Mouse (Mus musculus): Measurements from ENCODE around the gene Disc1. TPM values are rescaled to one million over a fixed set of nuclear protein-coding genes. Genes with fewer than 3 reads are reported as not detected.

Gene Disc1
- polyA plus RNA-seq, 1 experiment from 2014 or later = 0.30 TPM

DNA sequence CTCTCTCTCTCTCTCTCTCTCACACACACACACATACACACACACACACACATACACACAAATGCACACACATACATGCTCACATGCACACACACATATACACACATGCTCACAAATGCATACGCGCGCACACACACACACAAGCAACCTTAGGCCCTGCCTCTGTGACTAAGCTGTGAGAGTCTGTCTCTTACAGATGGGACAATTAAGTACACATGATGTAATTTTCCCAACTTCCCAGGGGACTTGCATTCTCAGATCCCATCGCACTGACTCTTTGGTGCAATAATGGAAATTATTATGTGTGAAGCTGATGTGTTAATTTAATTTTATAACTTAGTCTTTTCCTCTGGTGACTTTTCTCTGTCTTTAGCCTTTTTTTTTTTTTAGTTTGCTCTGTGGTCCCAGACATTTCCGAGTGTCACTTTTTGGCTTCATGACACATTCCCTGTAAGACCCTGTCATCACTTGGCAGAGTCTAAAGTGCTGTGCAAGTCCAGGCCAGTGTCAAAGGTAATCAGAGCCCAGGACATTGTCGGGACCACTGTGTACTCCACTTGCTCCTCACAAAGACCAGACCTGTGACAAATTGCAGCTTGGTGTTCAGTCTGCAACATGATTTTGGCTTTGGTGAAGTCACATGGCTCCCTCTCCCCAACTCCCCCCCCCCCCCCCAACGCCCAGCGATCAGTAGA lies 205.0 kb downstream of the Disc1 start:
- no peaks in the 10 kb centered on the region for H3K36me3 ChIP-seq (ENCODE audit: control insufficient read depth, insufficient read depth, low read length)
- H3K27me3 ChIP-seq (replicated peaks; ENCODE audit: control insufficient read depth, insufficient read depth, low read length) = no peaks in the 10 kb centered on the region
- ATAC-seq = no peak
- no peaks in the 10 kb centered on the region for H3K9me3 ChIP-seq (replicated peaks; ENCODE audit: control insufficient read depth, low read length)
- no peak overlapping the region for H3K4me2 ChIP-seq (ENCODE audit: low read length)
- no peak overlapping the region for H3K4me3 ChIP-seq (ENCODE audit: low read depth, low read length)
- peaks cover 8% of the 10 kb centered on the region for H3K4me1 ChIP-seq (ENCODE audit: control insufficient read depth, insufficient read depth, low read length)
- H3K9ac ChIP-seq (ENCODE audit: low read length) = no peak overlapping the region
- DNase-seq (ENCODE audit: low spot score) = no peak
- WGBS = 85% methylated on average over 8 of the region's 8 CpGs
- no peak overlapping the region for H3K27ac ChIP-seq (ENCODE audit: low read depth, low read length)

DNA sequence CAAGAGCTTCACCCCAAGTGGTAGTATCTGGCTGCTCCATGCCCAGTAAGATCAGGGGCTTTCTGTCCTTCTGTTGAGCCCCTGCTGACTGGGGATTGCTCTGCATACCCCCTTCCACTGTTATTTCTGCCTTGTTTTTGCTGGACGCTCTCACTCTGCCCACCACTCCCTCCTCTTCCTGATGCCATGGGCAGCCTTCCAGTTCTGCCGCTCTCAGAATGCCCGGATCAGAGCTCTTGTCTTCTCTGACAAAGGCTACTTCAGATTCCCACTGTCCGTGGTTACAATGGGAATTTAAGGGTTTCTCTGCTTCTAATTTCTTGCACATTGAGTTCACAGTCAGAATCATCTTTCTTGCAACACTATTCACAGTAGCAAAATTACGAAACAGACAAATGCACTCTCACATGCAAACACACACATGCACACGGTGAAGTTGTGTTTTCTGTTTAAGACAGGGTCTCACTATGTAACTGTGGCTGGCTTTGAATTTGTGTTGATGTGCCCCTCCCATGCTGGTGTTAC lies 214.2 kb downstream of the Disc1 start:
- Histone ChIP-seq H3K4me2 (ENCODE audit: low read length) (no peak overlapping the region), H3K9me3 (replicated peaks; ENCODE audit: control insufficient read depth, low read length) (no peaks in the 10 kb centered on the region), H3K4me1 (ENCODE audit: control insufficient read depth, insufficient read depth, low read length) (peaks cover 11% of the 10 kb centered on the region), H3K27me3 (replicated peaks; ENCODE audit: control insufficient read depth, insufficient read depth, low read length) (no peaks in the 10 kb centered on the region), H3K27ac (ENCODE audit: low read depth, low read length) (no peak overlapping the region), H3K36me3 (ENCODE audit: control insufficient read depth, insufficient read depth, low read length) (no peaks in the 10 kb centered on the region), H3K4me3 (ENCODE audit: low read depth, low read length) (no peak overlapping the region), H3K9ac (ENCODE audit: low read length) (no peak overlapping the region)
- DNase-seq (ENCODE audit: low spot score) (peak; percentile 62), ATAC-seq (0 out of 2 replicates have a peak, but pooled peaks have one; percentile 42)
- WGBS = 33% methylated on average over 6 of the region's 6 CpGs

DNA sequence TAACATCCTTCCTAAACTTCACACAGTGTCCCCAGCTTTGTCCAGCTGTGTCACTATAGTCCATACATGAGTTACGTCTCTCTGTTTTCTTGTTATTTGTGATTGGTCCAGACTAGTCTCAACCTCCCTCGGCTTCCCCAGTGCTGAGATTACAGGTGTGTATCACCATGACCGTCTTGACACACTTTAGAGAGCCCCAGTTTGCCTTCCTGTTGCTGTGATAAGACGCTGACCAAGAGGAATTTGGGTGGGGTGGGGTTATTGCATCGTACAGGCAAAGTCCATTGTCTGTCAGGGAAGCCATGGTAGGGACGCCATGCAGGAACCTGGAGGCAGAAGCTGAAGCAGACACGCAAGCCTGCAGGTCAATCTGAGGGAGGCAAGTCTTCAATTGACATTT lies 216.3 kb downstream of the Disc1 start:
- ATAC-seq (no peak), DNase-seq (ENCODE audit: low spot score) (no peak)
- WGBS = 87% methylated on average over 7 of the region's 7 CpGs
- no peaks in the 10 kb centered on the region for H3K36me3 ChIP-seq (ENCODE audit: control insufficient read depth, insufficient read depth, low read length)
- H3K27ac ChIP-seq (ENCODE audit: low read depth, low read length) = no peak overlapping the region
- peaks cover 11% of the 10 kb centered on the region for H3K4me1 ChIP-seq (ENCODE audit: control insufficient read depth, insufficient read depth, low read length)
- no peak overlapping the region for H3K4me3 ChIP-seq (ENCODE audit: low read depth, low read length)
- no peak overlapping the region for H3K4me2 ChIP-seq (ENCODE audit: low read length)
- no peaks in the 10 kb centered on the region for H3K9me3 ChIP-seq (replicated peaks; ENCODE audit: control insufficient read depth, low read length)
- no peak overlapping the region for H3K9ac ChIP-seq (ENCODE audit: low read length)
- no peaks in the 10 kb centered on the region for H3K27me3 ChIP-seq (replicated peaks; ENCODE audit: control insufficient read depth, insufficient read depth, low read length)

DNA sequence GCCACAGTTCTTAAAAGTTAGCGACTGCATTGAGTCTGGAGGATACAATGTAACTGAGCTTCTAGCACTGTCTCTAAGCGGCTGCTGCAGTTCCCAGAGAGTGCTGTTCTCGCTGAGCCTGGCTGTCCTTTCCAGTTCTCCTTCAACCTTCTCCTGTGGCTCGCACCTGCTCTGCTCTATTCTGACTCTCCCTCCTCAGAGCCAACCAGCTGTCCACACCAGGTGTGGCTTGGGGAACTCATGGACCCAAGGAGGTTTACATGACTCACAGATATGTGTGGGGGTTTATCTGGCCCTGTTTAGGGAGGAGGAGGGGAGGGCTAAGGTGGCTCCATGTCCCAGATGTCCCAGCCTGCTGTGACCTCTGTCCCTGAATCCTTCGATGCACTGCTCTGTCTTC lies 217.4 kb downstream of the Disc1 start:
- H3K27ac ChIP-seq (ENCODE audit: low read depth, low read length) = no peak overlapping the region
- H3K4me1 ChIP-seq (ENCODE audit: control insufficient read depth, insufficient read depth, low read length) = peaks cover 11% of the 10 kb centered on the region
- DNase-seq (ENCODE audit: low spot score) (no peak), ATAC-seq (no peak)
- H3K9ac ChIP-seq (ENCODE audit: low read length) = no peak overlapping the region
- no peaks in the 10 kb centered on the region for H3K36me3 ChIP-seq (ENCODE audit: control insufficient read depth, insufficient read depth, low read length)
- no peaks in the 10 kb centered on the region for H3K27me3 ChIP-seq (replicated peaks; ENCODE audit: control insufficient read depth, insufficient read depth, low read length)
- no peak overlapping the region for H3K4me3 ChIP-seq (ENCODE audit: low read depth, low read length)
- H3K9me3 ChIP-seq (replicated peaks; ENCODE audit: control insufficient read depth, low read length) = no peaks in the 10 kb centered on the region
- WGBS = 78% methylated on average over 5 of the region's 5 CpGs
- H3K4me2 ChIP-seq (ENCODE audit: low read length) = no peak overlapping the region

DNA sequence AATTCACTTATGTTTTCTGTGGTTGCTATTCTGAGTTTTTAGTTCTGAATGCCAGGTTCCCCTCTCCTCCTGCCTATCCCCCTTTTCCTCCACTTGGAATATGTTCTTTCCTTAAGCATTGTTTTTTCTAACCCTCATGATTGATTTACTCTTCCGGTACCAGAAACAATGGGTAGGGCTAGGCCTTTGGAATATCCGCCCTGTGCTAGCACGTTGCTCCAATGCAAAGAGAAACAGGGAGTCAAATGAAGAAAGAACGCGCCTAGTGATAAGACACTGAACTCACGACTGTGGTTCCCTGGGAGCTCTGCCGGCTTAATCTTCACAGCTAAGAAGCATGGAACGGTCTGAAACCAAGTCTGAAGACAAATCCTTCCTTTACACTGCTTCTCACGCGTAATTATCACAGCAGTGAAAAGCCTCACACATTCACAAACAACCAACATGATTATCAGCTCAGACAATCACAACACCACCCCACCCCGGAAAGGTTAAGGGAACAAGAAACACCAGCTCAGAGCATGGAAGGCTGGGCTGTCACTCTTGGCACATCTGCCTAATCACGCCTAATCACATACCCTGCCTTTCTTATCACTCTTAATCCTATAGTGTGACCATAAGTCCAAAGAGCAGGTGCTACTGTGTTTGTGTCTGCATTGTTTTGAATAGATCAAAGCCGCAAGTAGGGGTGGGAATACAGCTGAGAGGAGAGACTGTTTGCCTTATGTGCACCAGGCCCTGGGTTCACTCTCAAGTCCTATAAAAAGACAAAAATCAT lies 218.3 kb downstream of the Disc1 start:
- DNase-seq (ENCODE audit: low spot score) (no peak), ATAC-seq (no peak)
- Histone ChIP-seq H3K4me1 (ENCODE audit: control insufficient read depth, insufficient read depth, low read length) (peaks cover 13% of the 10 kb centered on the region), H3K4me3 (ENCODE audit: low read depth, low read length) (no peak overlapping the region), H3K36me3 (ENCODE audit: control insufficient read depth, insufficient read depth, low read length) (no peaks in the 10 kb centered on the region), H3K27ac (ENCODE audit: low read depth, low read length) (no peak overlapping the region), H3K9me3 (replicated peaks; ENCODE audit: control insufficient read depth, low read length) (no peaks in the 10 kb centered on the region), H3K9ac (ENCODE audit: low read length) (no peak overlapping the region), H3K27me3 (replicated peaks; ENCODE audit: control insufficient read depth, insufficient read depth, low read length) (no peaks in the 10 kb centered on the region), H3K4me2 (ENCODE audit: low read length) (no peak overlapping the region)
- WGBS = 40% methylated on average over 13 of the region's 13 CpGs

DNA sequence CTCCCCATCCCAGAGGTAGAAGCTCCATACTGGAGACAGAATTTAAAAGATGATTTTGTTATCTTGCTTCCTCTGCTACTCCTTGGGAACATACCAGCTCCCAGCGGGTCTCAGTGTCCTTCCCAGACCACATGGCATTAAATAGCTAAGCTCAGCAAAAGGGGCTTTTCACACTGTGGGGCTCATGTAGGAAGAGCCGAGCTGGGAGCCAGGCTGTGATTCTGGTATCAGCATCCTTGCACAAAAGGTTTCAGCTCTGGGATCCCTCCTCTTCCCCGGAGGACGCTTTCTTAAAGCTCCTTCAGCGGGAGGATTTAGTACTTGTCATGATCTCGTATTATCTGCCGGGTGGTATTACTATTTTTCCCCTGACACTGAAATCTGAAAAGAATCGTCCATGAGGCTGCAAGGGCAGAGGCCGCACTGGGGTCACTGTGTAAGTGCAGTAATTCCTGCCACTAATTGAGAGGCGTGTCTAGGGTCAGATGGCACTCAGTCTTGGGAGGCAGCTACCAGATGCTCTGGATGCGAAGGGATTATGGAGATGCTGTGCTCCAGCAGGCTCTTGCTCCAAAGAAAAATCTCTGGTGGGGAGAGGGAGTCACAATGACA lies 223.2 kb downstream of the Disc1 start:
- H3K4me1 ChIP-seq (ENCODE audit: control insufficient read depth, insufficient read depth, low read length) = peaks cover 11% of the 10 kb centered on the region; the same call in 1 of the 2 replicates
- ATAC-seq (no peak), DNase-seq (ENCODE audit: low spot score) (no peak)
- H3K4me2 ChIP-seq (ENCODE audit: low read length) = no peak overlapping the region
- H3K9me3 ChIP-seq (replicated peaks; ENCODE audit: control insufficient read depth, low read length) = no peaks in the 10 kb centered on the region
- no peak overlapping the region for H3K27ac ChIP-seq (ENCODE audit: low read depth, low read length)
- H3K4me3 ChIP-seq (ENCODE audit: low read depth, low read length) = no peak overlapping the region
- no peaks in the 10 kb centered on the region for H3K36me3 ChIP-seq (ENCODE audit: control insufficient read depth, insufficient read depth, low read length)
- no peaks in the 10 kb centered on the region for H3K27me3 ChIP-seq (replicated peaks; ENCODE audit: control insufficient read depth, insufficient read depth, low read length)
- 4% methylated on average over 11 of the region's 11 CpGs for WGBS
- H3K9ac ChIP-seq (ENCODE audit: low read length) = peak overlapping the region; percentile 10; the same call in 1 of the 2 replicates

DNA sequence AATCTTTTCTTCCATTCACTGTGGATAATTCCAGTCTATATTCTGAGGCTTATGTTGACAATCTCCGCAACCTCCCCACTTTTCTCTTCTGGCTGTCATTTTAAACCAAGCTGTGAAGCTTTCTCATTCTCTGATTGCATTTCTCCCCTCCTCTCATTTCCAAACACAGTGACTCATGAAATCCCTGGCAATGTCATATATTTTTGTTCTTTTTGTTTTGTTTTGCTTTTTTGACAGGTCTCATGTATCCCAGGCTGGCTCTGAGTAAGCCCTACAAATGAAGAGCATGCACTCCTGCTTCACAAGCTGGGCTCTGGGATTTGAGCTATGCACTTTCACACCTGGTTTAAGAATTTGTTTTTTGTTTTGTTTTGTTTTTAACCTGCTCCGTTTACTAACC lies 225.2 kb downstream of the Disc1 start:
- WGBS = 94% methylated on average over 2 of the region's 2 CpGs
- Histone ChIP-seq H3K27me3 (replicated peaks; ENCODE audit: control insufficient read depth, insufficient read depth, low read length) (no peaks in the 10 kb centered on the region), H3K4me2 (ENCODE audit: low read length) (no peak overlapping the region), H3K4me1 (ENCODE audit: control insufficient read depth, insufficient read depth, low read length) (peaks cover 9% of the 10 kb centered on the region; the same call in 1 of the 2 replicates), H3K9ac (ENCODE audit: low read length) (no peak overlapping the region), H3K9me3 (replicated peaks; ENCODE audit: control insufficient read depth, low read length) (no peaks in the 10 kb centered on the region), H3K27ac (ENCODE audit: low read depth, low read length) (no peak overlapping the region), H3K4me3 (ENCODE audit: low read depth, low read length) (no peak overlapping the region), H3K36me3 (ENCODE audit: control insufficient read depth, insufficient read depth, low read length) (no peaks in the 10 kb centered on the region)
- no peak for DNase-seq (ENCODE audit: low spot score)
- ATAC-seq = no peak

DNA sequence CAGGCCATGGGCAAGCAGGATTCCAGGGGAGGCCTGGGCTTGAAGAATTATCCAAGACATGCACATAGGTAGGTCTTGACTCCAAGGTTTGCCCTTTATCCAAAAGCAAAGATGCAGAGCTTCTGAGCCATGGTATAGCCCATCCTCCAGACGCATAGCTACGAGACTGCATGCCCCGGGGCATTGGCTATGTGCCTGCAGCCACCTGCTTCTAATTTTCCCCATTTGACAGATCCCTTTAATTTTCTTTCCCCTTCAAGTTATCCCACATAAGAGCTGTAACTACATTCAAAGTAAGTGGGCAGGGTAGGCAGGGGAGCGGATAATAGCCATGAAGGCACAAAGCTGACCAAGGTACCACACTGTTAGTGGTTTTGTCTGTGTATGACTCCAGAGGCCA lies 225.9 kb downstream of the Disc1 start:
- no peaks in the 10 kb centered on the region for H3K27me3 ChIP-seq (replicated peaks; ENCODE audit: control insufficient read depth, insufficient read depth, low read length)
- 52% methylated on average over 4 of the region's 4 CpGs for WGBS
- ATAC-seq (no peak), DNase-seq (ENCODE audit: low spot score) (no peak)
- H3K4me2 ChIP-seq (ENCODE audit: low read length) = no peak overlapping the region
- H3K4me3 ChIP-seq (ENCODE audit: low read depth, low read length) = no peak overlapping the region
- H3K9ac ChIP-seq (ENCODE audit: low read length) = no peak overlapping the region
- no peak overlapping the region for H3K27ac ChIP-seq (ENCODE audit: low read depth, low read length)
- no peaks in the 10 kb centered on the region for H3K9me3 ChIP-seq (replicated peaks; ENCODE audit: control insufficient read depth, low read length)
- no peaks in the 10 kb centered on the region for H3K36me3 ChIP-seq (ENCODE audit: control insufficient read depth, insufficient read depth, low read length)
- peaks cover 9% of the 10 kb centered on the region; the same call in 1 of the 2 replicates for H3K4me1 ChIP-seq (ENCODE audit: control insufficient read depth, insufficient read depth, low read length)
